Mouse (Mus musculus): ENCODE results near the gene Ttc30a1.

GRCm38 (mm10) chr2:75988779-75989363 lies 7.1 kb upstream of the Ttc30a1 start:
- TF ChIP-seq POLR2A (IDR thresholded peaks at IDR 0.05; ENCODE audit: insufficient read depth, low read depth, low read length), result no peak
- no peak for TF ChIP-seq CTCF (IDR thresholded peaks at IDR 0.05; ENCODE audit: insufficient read depth, low read depth, low read length)

Measured in olfactory bulb, adult 2 months (tissue).